Mouse (Mus musculus): ENCODE results near the gene Myof. TPM values are rescaled to one million over a fixed set of nuclear protein-coding genes. Genes with fewer than 3 reads are reported as not detected.

Myof gene
- total and polyA plus RNA-seq, 3 experiments, result 0.55 TPM; not detected in 2

GRCm38 (mm10) chr19:37957256-37957655, 86.1 kb downstream of the Myof start:
- H3K9me3 ChIP-seq (replicated peaks), result no peaks in the 10 kb centered on the region
- peaks cover 3% of the 10 kb centered on the region; the same call in 1 of the 2 replicates for H3K27me3 ChIP-seq (ENCODE audit: insufficient read depth, low read length)
- no peak overlapping the region for H3K4me3 ChIP-seq (ENCODE audit: low read depth, low read length)
- ATAC-seq (ENCODE audit: extremely low read depth, insufficient number of reproducible peaks, low FRiP score, poor library complexity, severe bottlenecking), result no peak
- TF ChIP-seq GATA1 (IDR thresholded peaks at IDR 0.05; ENCODE audit: borderline replicate concordance, low read length) (no peak), TAL1 (conservative IDR thresholded peaks at IDR 0.05; ENCODE audit: low read depth, low read length) (no peak), CTCF (IDR thresholded peaks at IDR 0.05; ENCODE audit: low read depth, low read length) (no peak), GATA2 (IDR thresholded peaks at IDR 0.05; ENCODE audit: borderline replicate concordance, low read depth, low read length) (no peak), POLR2AphosphoS5 (IDR thresholded peaks at IDR 0.05; ENCODE audit: insufficient replicate concordance, low read depth, low read length) (no peak)
- H3K36me3 ChIP-seq (replicated peaks), result no peaks in the 10 kb centered on the region
- DNase-seq (ENCODE audit: low spot score), result no peak
- no peaks in the 10 kb centered on the region for H3K4me1 ChIP-seq (ENCODE audit: insufficient read depth, low read depth, low read length)

- ATAC-seq (ENCODE audit: extremely low read depth, insufficient number of reproducible peaks, low FRiP score, poor library complexity, severe bottlenecking) (no peak), DNase-seq (ENCODE audit: low spot score) (no peak)
- Histone ChIP-seq H3K36me3 (replicated peaks) (no peaks in the 10 kb centered on the region), H3K27me3 (ENCODE audit: insufficient read depth, low read length) (peaks cover 3% of the 10 kb centered on the region; the same call in 1 of the 2 replicates), H3K4me1 (ENCODE audit: insufficient read depth, low read depth, low read length) (no peaks in the 10 kb centered on the region), H3K9me3 (replicated peaks) (no peaks in the 10 kb centered on the region), H3K4me3 (ENCODE audit: low read depth, low read length) (no peak overlapping the region)
- TF ChIP-seq POLR2AphosphoS5 (IDR thresholded peaks at IDR 0.05; ENCODE audit: insufficient replicate concordance, low read depth, low read length), result no peak
- TF ChIP-seq GATA2 (IDR thresholded peaks at IDR 0.05; ENCODE audit: borderline replicate concordance, low read depth, low read length), result no peak
- TF ChIP-seq TAL1 (conservative IDR thresholded peaks at IDR 0.05; ENCODE audit: low read depth, low read length), result no peak
- no peak for TF ChIP-seq GATA1 (IDR thresholded peaks at IDR 0.05; ENCODE audit: borderline replicate concordance, low read length)
- TF ChIP-seq CTCF (IDR thresholded peaks at IDR 0.05; ENCODE audit: low read depth, low read length), result no peak
Observed at GRCm38 (mm10) chr19:37956006-37956405, 87.4 kb downstream of the Myof start.

- Histone ChIP-seq H3K27me3 (ENCODE audit: insufficient read depth, low read length) (peaks cover 3% of the 10 kb centered on the region; the same call in 1 of the 2 replicates), H3K9me3 (replicated peaks) (no peaks in the 10 kb centered on the region), H3K4me1 (ENCODE audit: insufficient read depth, low read depth, low read length) (no peaks in the 10 kb centered on the region), H3K4me3 (ENCODE audit: low read depth, low read length) (no peak overlapping the region), H3K36me3 (replicated peaks) (no peaks in the 10 kb centered on the region)
- peak; percentile 47 for DNase-seq (ENCODE audit: low spot score)
- peak; percentile 61 for TF ChIP-seq CTCF (IDR thresholded peaks at IDR 0.05; ENCODE audit: low read depth, low read length)
- TF ChIP-seq POLR2AphosphoS5 (IDR thresholded peaks at IDR 0.05; ENCODE audit: insufficient replicate concordance, low read depth, low read length), result no peak
- no peak for ATAC-seq (ENCODE audit: extremely low read depth, insufficient number of reproducible peaks, low FRiP score, poor library complexity, severe bottlenecking)
Observed at GRCm38 (mm10) chr19:37955425-37956001, 87.9 kb downstream of the Myof start.

DNA sequence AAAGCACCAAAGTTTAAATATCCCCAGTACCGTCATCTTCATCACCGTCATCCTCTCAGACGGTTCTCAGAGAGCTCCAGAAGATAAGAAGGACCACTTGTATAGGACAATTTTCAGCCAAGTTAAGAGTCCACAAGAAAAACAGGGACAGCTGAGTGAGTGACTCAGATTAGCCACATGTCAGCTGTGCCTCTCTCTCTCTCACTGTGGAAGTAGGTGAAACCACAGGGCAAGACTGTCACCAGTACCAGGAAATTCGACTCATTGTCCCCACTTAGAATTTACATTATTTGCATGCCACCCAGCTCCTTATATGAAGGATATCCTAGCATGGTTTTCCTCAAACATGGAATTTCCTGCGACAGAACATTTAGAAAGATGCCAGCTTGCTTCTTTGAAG, 88.6 kb downstream of the Myof start:
- no peak overlapping the region for H3K4me3 ChIP-seq (ENCODE audit: low read depth, low read length)
- ATAC-seq (ENCODE audit: extremely low read depth, insufficient number of reproducible peaks, low FRiP score, poor library complexity, severe bottlenecking) (no peak), DNase-seq (ENCODE audit: low spot score) (no peak)
- H3K9me3 ChIP-seq (replicated peaks), result no peaks in the 10 kb centered on the region
- no peaks in the 10 kb centered on the region for H3K36me3 ChIP-seq (replicated peaks)
- no peaks in the 10 kb centered on the region for H3K4me1 ChIP-seq (ENCODE audit: insufficient read depth, low read depth, low read length)
- H3K27me3 ChIP-seq (ENCODE audit: insufficient read depth, low read length), result peaks cover 3% of the 10 kb centered on the region; the same call in 1 of the 2 replicates
- TF ChIP-seq CTCF (IDR thresholded peaks at IDR 0.05; ENCODE audit: low read depth, low read length), result no peak
- no peak for TF ChIP-seq GATA2 (IDR thresholded peaks at IDR 0.05; ENCODE audit: borderline replicate concordance, low read depth, low read length)
- no peak for TF ChIP-seq GATA1 (IDR thresholded peaks at IDR 0.05; ENCODE audit: borderline replicate concordance, low read length)
- TF ChIP-seq TAL1 (conservative IDR thresholded peaks at IDR 0.05; ENCODE audit: low read depth, low read length), result no peak
- no peak for TF ChIP-seq POLR2AphosphoS5 (IDR thresholded peaks at IDR 0.05; ENCODE audit: insufficient replicate concordance, low read depth, low read length)

GRCm38 (mm10) chr19:37954236-37954635, 89.1 kb downstream of the Myof start:
- Histone ChIP-seq H3K9me3 (replicated peaks) (no peaks in the 10 kb centered on the region), H3K27me3 (ENCODE audit: insufficient read depth, low read length) (peaks cover 3% of the 10 kb centered on the region; the same call in 1 of the 2 replicates), H3K4me3 (ENCODE audit: low read depth, low read length) (no peak overlapping the region), H3K4me1 (ENCODE audit: insufficient read depth, low read depth, low read length) (no peaks in the 10 kb centered on the region), H3K36me3 (replicated peaks) (no peaks in the 10 kb centered on the region)
- no peak for DNase-seq (ENCODE audit: low spot score)
- ATAC-seq (ENCODE audit: extremely low read depth, insufficient number of reproducible peaks, low FRiP score, poor library complexity, severe bottlenecking), result no peak
- TF ChIP-seq GATA2 (IDR thresholded peaks at IDR 0.05; ENCODE audit: borderline replicate concordance, low read depth, low read length) (no peak), GATA1 (IDR thresholded peaks at IDR 0.05; ENCODE audit: borderline replicate concordance, low read length) (no peak), TAL1 (conservative IDR thresholded peaks at IDR 0.05; ENCODE audit: low read depth, low read length) (no peak), POLR2AphosphoS5 (IDR thresholded peaks at IDR 0.05; ENCODE audit: insufficient replicate concordance, low read depth, low read length) (no peak), CTCF (IDR thresholded peaks at IDR 0.05; ENCODE audit: low read depth, low read length) (no peak)

- TF ChIP-seq GATA2 (IDR thresholded peaks at IDR 0.05; ENCODE audit: borderline replicate concordance, low read depth, low read length) (no peak), GATA1 (IDR thresholded peaks at IDR 0.05; ENCODE audit: borderline replicate concordance, low read length) (no peak), TAL1 (conservative IDR thresholded peaks at IDR 0.05; ENCODE audit: low read depth, low read length) (no peak), POLR2AphosphoS5 (IDR thresholded peaks at IDR 0.05; ENCODE audit: insufficient replicate concordance, low read depth, low read length) (no peak), CTCF (IDR thresholded peaks at IDR 0.05; ENCODE audit: low read depth, low read length) (no peak)
- H3K27me3 ChIP-seq (ENCODE audit: insufficient read depth, low read length), result peaks cover 4% of the 10 kb centered on the region; the same call in 1 of the 2 replicates
- no peaks in the 10 kb centered on the region for H3K36me3 ChIP-seq (replicated peaks)
- no peak for ATAC-seq (ENCODE audit: extremely low read depth, insufficient number of reproducible peaks, low FRiP score, poor library complexity, severe bottlenecking)
- no peaks in the 10 kb centered on the region for H3K4me1 ChIP-seq (ENCODE audit: insufficient read depth, low read depth, low read length)
- DNase-seq (ENCODE audit: low spot score), result no peak
- no peak overlapping the region for H3K4me3 ChIP-seq (ENCODE audit: low read depth, low read length)
- H3K9me3 ChIP-seq (replicated peaks), result no peaks in the 10 kb centered on the region
Observed at GRCm38 (mm10) chr19:37946696-37947095, 96.7 kb downstream of the Myof start.
